Mouse (Mus musculus) ovary, adult 2 months (tissue): Measurements from ENCODE around the gene Eid2. TPM values are rescaled to one million over a fixed set of nuclear protein-coding genes. Genes with fewer than 3 reads are reported as not detected.

ENCODE experiments used
- polyA plus RNA-seq: library from polyadenylated mRNA; depleted of rRNA; stranded (reverse); fragments of >200 nt; gene quantifications from 2 replicates; pipeline ENCODE4 v1.2.3, GENCODE M21; 2012; rRNA removed

Eid2 gene
- 25.5 and 40.8 TPM in 2 replicates for polyA plus RNA-seq

DNA sequence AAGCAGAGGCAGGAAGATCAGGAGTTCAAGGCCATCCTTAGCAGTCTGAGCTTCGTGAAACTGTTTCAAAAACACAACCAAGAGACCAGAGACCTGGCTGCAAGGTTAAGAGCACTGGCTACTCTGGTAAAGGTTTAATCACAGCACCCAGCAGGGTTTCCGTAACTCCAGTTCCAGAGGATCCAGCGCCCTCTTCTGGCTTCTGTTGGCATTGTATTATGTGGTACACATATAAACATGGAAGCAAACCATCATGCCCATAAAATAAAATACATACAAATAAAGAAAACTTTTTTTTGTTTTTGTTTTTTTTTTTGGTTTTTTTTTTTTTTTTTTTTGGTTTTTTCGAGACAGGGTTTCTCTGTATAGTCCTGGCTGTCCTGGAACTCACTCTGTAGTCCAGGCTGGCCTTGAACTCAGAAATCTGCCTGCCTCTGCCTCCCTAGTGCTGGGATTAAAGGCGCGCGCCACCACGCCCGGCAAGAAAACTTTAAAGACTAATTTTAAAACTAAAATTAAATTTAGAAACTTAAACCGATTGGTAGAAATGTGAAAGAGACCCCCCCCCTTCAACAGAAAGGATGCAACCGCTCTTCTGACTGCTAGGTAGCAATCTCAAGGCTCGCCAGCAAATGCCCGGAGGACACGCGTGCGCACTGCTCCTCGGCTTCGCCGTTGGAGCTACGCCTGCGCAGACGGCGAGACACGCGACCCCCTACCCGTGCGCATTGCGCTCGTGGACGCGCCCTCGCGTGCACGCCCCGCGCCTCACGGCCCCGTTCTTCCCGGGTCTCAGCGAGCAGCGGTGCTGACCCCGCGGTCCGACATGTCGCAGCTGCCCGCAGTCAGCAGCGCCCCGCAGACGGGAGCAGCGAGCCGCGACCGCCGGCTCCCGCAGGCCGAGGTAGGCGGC, at the start of gene Eid2:
Eid2 (plus strand) TSS at position 753 of the 913 bp plus-strand sequence.

DNA sequence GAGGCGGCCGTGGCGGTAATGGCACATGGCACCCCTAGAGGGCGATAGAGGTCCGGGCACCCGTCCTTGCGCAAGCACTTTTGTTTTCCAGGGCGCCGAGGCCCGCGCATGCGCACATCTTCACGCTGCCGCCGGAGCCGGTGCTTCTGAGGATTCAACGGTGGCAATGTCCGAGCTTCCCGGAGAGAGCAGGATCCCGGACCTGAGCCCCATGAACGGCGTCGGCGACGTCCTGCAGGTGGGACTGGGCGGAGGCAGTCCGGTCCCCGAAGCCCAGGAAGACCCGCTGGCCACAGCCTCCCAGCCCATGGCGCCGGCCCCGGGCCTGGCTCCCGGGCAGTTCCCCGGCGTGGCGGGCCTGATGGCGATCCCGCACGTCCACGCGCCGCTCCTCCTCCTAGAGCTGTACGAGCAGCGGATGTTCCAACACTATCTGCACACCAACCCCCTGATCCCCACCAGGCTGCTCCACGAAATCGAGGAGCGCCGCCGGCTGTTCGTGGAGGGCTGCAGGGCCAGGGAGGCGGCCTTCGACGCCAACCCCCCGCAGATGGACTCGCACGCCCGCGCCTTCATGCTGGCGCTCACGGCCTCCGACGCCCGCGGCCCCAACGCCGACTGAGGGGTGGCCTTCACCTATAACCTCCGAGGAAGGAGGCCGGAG, 10.1 kb downstream of the Eid2 start, which contains the start of gene Eid2b:
Eid2b (plus strand) TSS at position 125 of the 664 bp plus-strand sequence.

DNA sequence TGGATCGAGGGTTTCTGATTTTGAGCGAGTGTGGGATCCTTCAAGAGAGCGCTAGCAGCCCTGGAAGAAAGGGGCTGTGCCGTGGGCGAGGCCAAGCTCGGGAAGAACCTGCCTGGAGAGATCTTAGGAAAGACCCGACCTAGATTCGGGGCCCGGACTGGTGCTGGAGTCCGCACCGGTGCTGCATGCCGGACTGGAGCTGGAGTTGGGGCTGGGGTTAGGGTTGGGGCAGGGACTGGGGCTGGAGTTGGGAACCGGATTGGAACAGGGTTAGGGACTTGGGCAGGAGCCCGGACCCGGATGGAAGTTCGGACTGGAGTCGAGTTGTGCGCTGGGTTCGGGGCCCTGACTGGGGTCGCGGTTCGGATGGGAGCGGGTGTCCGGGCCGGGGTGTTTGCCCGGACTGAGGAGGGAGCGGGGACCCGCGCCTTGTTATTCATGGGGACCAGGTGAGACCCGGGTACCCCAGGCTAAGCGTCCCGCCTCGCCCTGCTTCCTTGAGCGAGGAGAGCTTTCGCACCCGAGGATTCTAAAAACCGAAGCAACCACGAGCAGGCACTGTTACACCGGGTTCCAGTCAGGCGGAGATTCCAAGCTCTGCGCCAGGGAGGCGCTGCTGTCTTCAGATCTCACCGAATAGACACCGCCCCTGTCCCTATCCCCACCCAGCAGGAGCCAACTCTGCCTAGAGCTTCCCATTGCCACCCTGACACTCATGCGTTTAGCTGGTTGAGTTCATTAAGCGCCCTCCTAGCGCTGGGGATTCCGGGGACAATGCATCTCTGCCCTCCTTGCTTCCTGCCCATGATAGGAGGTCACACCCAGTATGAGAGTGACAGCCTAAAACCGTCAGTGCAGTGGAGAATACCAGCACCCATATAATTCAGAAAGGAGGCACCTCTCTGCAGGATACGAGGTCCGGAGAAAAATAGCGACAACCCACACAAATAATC, 23.2 kb downstream of the Eid2 start, which contains the start of gene Selenov:
Selenov (minus strand) TSS at position 549 of the 953 bp plus-strand sequence.

DNA sequence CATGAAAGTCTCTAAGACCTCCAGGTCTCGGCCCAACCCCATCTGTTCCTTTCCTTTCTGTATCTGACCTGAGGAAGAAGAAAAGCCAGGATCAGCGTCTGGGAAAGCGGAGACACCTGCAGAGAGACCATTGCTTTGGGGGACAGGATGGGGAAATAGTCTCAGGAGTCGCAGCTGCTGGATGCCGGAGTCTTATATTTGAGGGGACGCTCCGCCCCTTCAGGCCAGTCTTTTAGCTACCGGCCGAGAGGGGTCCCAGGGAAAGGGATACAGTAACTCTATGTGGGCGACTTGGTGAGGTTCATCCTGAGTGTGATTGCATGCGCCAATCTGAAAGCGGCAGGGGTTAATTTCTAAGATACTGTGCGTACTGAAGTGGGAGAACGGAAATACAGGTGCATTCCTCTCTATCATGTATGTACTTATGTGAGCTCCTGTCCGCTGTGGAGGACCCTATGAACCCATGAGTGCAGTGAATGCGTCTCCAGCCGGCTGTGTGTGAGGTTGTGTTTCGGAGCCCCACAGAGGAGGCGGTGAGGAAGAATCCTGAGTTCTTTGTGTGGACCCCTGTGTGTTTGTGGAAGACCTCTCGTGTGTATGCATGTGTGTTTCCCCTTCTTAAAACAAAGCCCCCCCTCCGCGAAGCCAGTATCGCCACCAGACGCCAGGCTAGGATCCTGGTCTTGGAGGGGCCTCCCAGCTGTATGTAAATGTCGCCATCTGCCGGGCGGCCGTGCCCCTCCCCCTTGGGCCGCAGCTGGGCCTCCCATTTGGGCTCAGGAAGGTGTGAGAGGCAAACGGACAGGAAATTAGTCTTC, 34.1 kb downstream of the Eid2 start, which contains the start of gene Dll3:
Dll3 (minus strand) TSS at position 623 of the 818 bp plus-strand sequence.

DNA sequence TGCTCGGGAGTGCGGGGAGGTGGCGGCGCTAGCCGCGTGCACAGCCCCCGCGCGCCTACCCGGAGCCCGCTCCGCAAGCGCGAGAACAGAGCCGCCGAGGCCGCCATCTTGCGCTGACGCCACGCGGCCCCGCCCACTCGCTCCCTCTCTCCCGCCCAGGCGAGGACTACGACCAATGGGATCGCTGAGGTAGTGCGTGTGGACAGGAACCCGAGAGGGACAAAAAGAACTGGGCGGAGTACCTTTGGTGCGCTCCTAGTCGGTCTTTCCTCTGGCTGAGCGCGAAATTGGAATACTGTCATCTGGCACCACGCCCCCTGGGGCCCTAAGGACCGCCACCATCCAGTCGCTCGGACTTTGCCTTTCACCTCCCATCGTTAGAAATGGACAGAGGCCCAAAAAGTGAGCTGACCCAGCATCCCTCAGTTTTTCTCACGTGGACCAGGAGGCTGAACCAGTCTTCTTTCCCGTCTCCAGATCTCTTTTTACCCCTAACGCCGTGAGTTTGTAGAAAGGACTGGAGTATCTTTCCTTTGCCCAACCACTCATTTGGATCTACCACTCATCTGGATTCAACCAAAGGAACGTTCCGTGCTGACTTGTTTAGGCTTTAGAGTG, 44.4 kb downstream of the Eid2 start, which contains the start of gene Timm50:
Timm50 (minus strand) TSS at position 147 of the 618 bp plus-strand sequence.

Other genes starting within 250 kb of the Eid2 start
- 146 and 150 TPM in 2 replicates for gene Psmc4, start 217.8 kb upstream of the Eid2 start, polyA plus RNA-seq
- gene Fcgbp, start 196.6 kb upstream of the Eid2 start, polyA plus RNA-seq: 24.0 and 60.8 TPM in 2 replicates
- 0.12 and 0.15 TPM in 2 replicates for gene 9530053A07Rik, start 138.4 kb upstream of the Eid2 start, polyA plus RNA-seq
- gene Fbl, start 98.2 kb upstream of the Eid2 start, polyA plus RNA-seq: 53.6 and 78.1 TPM in 2 replicates
- 57.1 and 60.7 TPM in 2 replicates for gene Dyrk1b, start 88.4 kb upstream of the Eid2 start, polyA plus RNA-seq
- 16.8 and 23.9 TPM in 2 replicates for gene Eid2b, start 9.9 kb downstream of the Eid2 start, polyA plus RNA-seq
- gene Selenov, start 23.3 kb downstream of the Eid2 start, polyA plus RNA-seq: 0.12 and 0.46 TPM in 2 replicates
- gene Dll3, start 34.4 kb downstream of the Eid2 start, polyA plus RNA-seq: 0.38 and 0.45 TPM in 2 replicates
- gene Timm50, start 44.2 kb downstream of the Eid2 start, polyA plus RNA-seq: 104 and 109 TPM in 2 replicates
- gene Supt5, start 70.9 kb downstream of the Eid2 start, polyA plus RNA-seq: 140 and 172 TPM in 2 replicates
- 1,842 and 2,300 TPM in 2 replicates for gene Rps16, start 82.8 kb downstream of the Eid2 start, polyA plus RNA-seq
- gene Plekhg2, start 104.7 kb downstream of the Eid2 start, polyA plus RNA-seq: 48.3 and 50.7 TPM in 2 replicates
- gene Zfp36, start 112.4 kb downstream of the Eid2 start, polyA plus RNA-seq: 50.2 and 54.2 TPM in 2 replicates
- 93.8 and 104 TPM in 2 replicates for gene Med29, start 124.8 kb downstream of the Eid2 start, polyA plus RNA-seq
- 118 and 195 TPM in 2 replicates for gene Paf1, start 125.1 kb downstream of the Eid2 start, polyA plus RNA-seq
- gene Gmfg, start 169.6 kb downstream of the Eid2 start, polyA plus RNA-seq: 2.0 and 2.8 TPM in 2 replicates
- gene Lrfn1, start 184.1 kb downstream of the Eid2 start, polyA plus RNA-seq: 38.7 and 38.9 TPM in 2 replicates
- not detected in 2 replicates for gene Ifnl2, start 242.6 kb downstream of the Eid2 start, polyA plus RNA-seq